Mouse (Mus musculus) thymus, adult 2 months (tissue): Measurements from ENCODE around the gene Gm20388. TPM values are rescaled to one million over a fixed set of nuclear protein-coding genes. Genes with fewer than 3 reads are reported as not detected.

ENCODE experiments used
- DNase-seq: peaks from one replicate; pipeline ENCODE4 v3.0.0; 2021
- H3K27ac ChIP-seq: fragments of 200-500 bp; 2 replicates; pipeline ENCODE4 v1.5.1; 2012; ENCODE audit warnings: low read length, control low read depth; ENCODE audit not compliant: control insufficient read depth, insufficient read depth
- H3K27me3 ChIP-seq: fragments of 200-500 bp; 2 replicates; pipeline ENCODE4 v1.6.1; 2012; ENCODE audit warnings: mild to moderate bottlenecking, low read length, moderate library complexity, mixed read lengths; ENCODE audit not compliant: control insufficient read depth, insufficient read depth
- H3K36me3 ChIP-seq: fragments of 200-500 bp; 2 replicates; pipeline ENCODE4 v1.6.1; 2012; ENCODE audit warnings: mild to moderate bottlenecking, low read length, moderate library complexity; ENCODE audit not compliant: control insufficient read depth, insufficient read depth
- H3K4me1 ChIP-seq: fragments of 200-500 bp; replicated peaks from 2 replicates; pipeline ENCODE4 v1.6.1; 2012; ENCODE audit warnings: low read length; ENCODE audit not compliant: control insufficient read depth, insufficient read depth
- H3K4me3 ChIP-seq: fragments of 200-500 bp; 2 replicates; pipeline ENCODE4 v1.5.1; 2012; ENCODE audit warnings: mild to moderate bottlenecking, low read length, control low read depth, moderate library complexity; ENCODE audit not compliant: control insufficient read depth, insufficient read depth
- CTCF ChIP-seq: fragments of 200-500 bp; IDR thresholded peaks from 2 replicates; pipeline ENCODE4 v1.5.1; 2012; ENCODE audit warnings: mild to moderate bottlenecking, control low read depth, low read length, moderate library complexity, borderline replicate concordance; ENCODE audit not compliant: control insufficient read depth, poor library complexity, insufficient read depth; ENCODE audit errors: extremely low read depth
- POLR2A ChIP-seq: fragments of 200-500 bp; IDR thresholded peaks from 2 replicates; pipeline ENCODE4 v1.6.1; 2012; ENCODE audit warnings: mild to moderate bottlenecking, low read length, control low read depth, moderate library complexity; ENCODE audit not compliant: control insufficient read depth, poor library complexity, insufficient read depth; ENCODE audit errors: extremely low read depth
- WGBS: fragments of 180-500 bp; shearing (Covaris S2); methylation state at CpG from one replicate; pipeline ENCODE4 v1.1.7; 2018; 5-methylcytosine and 5-hydroxymethylcytosine counted together
- polyA plus RNA-seq: library from polyadenylated mRNA; depleted of rRNA; stranded (reverse); fragments of >200 nt; gene quantifications from 2 replicates; pipeline ENCODE4 v1.2.3, GENCODE M21; 2012

The Gm20388 gene
- polyA plus RNA-seq, 1 experiment = 103 TPM

DNA sequence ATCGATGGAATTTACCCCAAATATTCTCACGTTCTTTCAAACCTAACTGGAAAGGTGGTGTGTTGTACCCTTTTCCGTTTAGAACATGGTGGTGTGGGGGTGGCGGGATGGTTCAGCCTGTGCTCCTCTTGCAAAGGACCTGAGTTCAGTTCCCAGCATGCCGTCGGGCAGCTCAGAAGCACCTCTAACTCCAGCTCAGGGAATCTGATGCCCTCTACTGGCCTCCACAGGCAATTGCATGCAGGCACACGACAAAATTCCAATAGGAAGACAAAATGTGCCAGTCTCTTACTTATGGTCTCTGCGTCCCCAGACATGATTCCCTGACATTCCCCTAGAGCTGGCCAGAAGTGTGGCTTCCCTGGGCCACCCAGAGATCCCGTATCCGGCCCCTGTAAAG is 1304.3 kb downstream of the Gm20388 start:
- WGBS = 85% methylated on average over 10 of the region's 10 CpGs
- Histone ChIP-seq H3K4me3 (no peak overlapping the region), H3K4me1 (no peaks in the 10 kb centered on the region), H3K36me3 (no peaks in the 10 kb centered on the region), H3K27me3 (no peaks in the 10 kb centered on the region), H3K27ac (no peak overlapping the region)
- TF ChIP-seq CTCF (peak; percentile 76), POLR2A (no peak)
- DNase-seq = no peak

- Histone ChIP-seq H3K27me3 (no peaks in the 10 kb centered on the region), H3K4me3 (no peak overlapping the region), H3K36me3 (no peaks in the 10 kb centered on the region), H3K27ac (no peak overlapping the region), H3K4me1 (no peaks in the 10 kb centered on the region)
- no peak for DNase-seq
- 74% methylated on average over 10 of the region's 10 CpGs for WGBS
- TF ChIP-seq POLR2A = no peak
- no peak for TF ChIP-seq CTCF
These were observed 1305.9 kb downstream of the Gm20388 start for GRCm38 (mm10) chr8:121216441-121216949.

DNA sequence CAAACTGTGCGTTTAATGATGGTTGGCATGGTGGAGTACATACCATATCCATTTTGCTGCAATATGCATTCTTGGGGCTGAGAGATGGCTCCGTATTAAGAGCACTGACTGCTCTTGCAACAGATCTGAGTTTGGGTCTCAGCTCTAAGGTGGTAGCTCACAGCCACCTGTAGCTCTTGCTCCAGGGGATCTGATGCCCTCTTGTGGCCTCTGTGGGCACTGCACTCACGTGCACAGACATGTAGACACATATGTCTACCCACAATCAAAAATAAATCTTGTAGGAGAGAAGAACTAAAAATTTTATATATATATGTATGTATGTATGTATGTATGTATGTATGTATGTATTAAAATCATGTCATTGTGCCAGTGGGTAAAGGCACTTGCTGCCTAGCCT is 1307.8 kb downstream of the Gm20388 start:
- no peaks in the 10 kb centered on the region for H3K36me3 ChIP-seq
- H3K27me3 ChIP-seq = no peaks in the 10 kb centered on the region
- peak; percentile 20 for DNase-seq
- no peak overlapping the region for H3K27ac ChIP-seq
- no peaks in the 10 kb centered on the region for H3K4me1 ChIP-seq
- WGBS = 89% methylated on average over 3 of the region's 3 CpGs
- H3K4me3 ChIP-seq = no peak overlapping the region
- no peak for TF ChIP-seq CTCF
- no peak for TF ChIP-seq POLR2A

GRCm38 (mm10) chr8:121220103-121220899 is 1309.7 kb downstream of the Gm20388 start:
- no peak for TF ChIP-seq POLR2A
- TF ChIP-seq CTCF = no peak
- 42% methylated on average over 33 of the region's 33 CpGs for WGBS
- H3K27ac ChIP-seq = no peak overlapping the region
- no peak for DNase-seq
- no peaks in the 10 kb centered on the region for H3K4me1 ChIP-seq
- no peaks in the 10 kb centered on the region for H3K27me3 ChIP-seq
- H3K36me3 ChIP-seq = no peaks in the 10 kb centered on the region
- H3K4me3 ChIP-seq = no peak overlapping the region

GRCm38 (mm10) chr8:121224709-121225108 is 1314.1 kb downstream of the Gm20388 start:
- H3K27ac ChIP-seq = no peak overlapping the region
- TF ChIP-seq CTCF (no peak), POLR2A (no peak)
- DNase-seq = no peak
- no peak overlapping the region for H3K4me3 ChIP-seq
- no peaks in the 10 kb centered on the region for H3K36me3 ChIP-seq
- H3K4me1 ChIP-seq = no peaks in the 10 kb centered on the region
- H3K27me3 ChIP-seq = no peaks in the 10 kb centered on the region
- WGBS = 31% methylated on average over 8 of the region's 8 CpGs

GRCm38 (mm10) chr8:121227756-121228155 is 1317.1 kb downstream of the Gm20388 start:
- H3K27ac ChIP-seq = no peak overlapping the region
- WGBS = 87% methylated on average over 18 of the region's 18 CpGs
- no peak for DNase-seq
- no peaks in the 10 kb centered on the region for H3K27me3 ChIP-seq
- no peak overlapping the region for H3K4me3 ChIP-seq
- TF ChIP-seq CTCF = no peak
- no peak for TF ChIP-seq POLR2A
- H3K4me1 ChIP-seq = no peaks in the 10 kb centered on the region
- no peaks in the 10 kb centered on the region for H3K36me3 ChIP-seq
